Mouse (Mus musculus): ENCODE data around the gene Nkx3-2.

DNA sequence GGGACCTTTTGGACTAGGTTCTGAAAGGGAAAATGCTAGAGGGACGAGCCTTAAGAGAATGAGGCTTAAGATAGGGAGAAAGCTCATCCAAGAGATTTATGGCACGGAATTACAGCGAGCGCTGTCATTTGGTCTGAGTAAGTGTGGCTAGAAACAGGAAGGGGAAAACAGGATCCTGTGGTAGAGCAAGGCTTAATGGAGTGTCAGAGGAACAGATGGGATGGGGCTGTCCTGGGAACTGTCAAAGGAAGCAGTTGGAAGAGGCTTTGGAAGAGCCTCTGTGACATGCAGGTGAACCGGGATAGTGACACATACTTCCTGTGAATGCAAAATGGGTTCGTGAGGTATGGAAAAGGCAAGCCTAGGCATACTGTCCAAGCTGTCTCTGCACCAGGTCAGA is 11.4 kb upstream of the Nkx3-2 start:
- TF ChIP-seq CTCF (IDR thresholded peaks at IDR 0.05) (no peak), POLR2A (IDR thresholded peaks at IDR 0.05; ENCODE audit: insufficient read depth, low read depth, low read length) (no peak)

All from heart, adult 2 months (tissue).